Mouse (Mus musculus) kidney, postnatal 25 days (tissue): ENCODE data around the gene Slc17a8.
"Not testable (repeated sequence)": the region's sequence is repeated elsewhere in the genome, so short reads cannot be mapped to it uniquely, and the experiment has no call there.

ENCODE experiments used
- DNase-seq, 2 experiments: peaks; one replicate each; pipeline ENCODE4 v3.0.0; 2021; ENCODE audit warnings: mixed read lengths in 2 of 2

The Slc17a8 gene

GRCm38 (mm10) chr10:89621129-89621528 lies at the start of gene Slc17a8:
TSS of gene Slc17a8 (minus strand) at chr10:89621253.
- DNase-seq, result no peak

- DNase-seq, result not testable (repeated sequence)
Measured at GRCm38 (mm10) chr10:89670371-89670770, 49.3 kb upstream of the Slc17a8 start.

GRCm38 (mm10) chr10:89667571-89667970 lies 46.5 kb upstream of the Slc17a8 start:
- peak; percentile 62 to 79 for DNase-seq

GRCm38 (mm10) chr10:89665679-89666078 lies 44.6 kb upstream of the Slc17a8 start:
- no peak for DNase-seq

- no peak for DNase-seq
Measured at GRCm38 (mm10) chr10:89664977-89665645, 44.1 kb upstream of the Slc17a8 start.

- no peak for DNase-seq
Measured at GRCm38 (mm10) chr10:89656366-89656765, 35.3 kb upstream of the Slc17a8 start.

- DNase-seq, result no peak
Measured at GRCm38 (mm10) chr10:89652912-89653311, 31.9 kb upstream of the Slc17a8 start.

- no peak for DNase-seq
Measured at GRCm38 (mm10) chr10:89651691-89652090, 30.6 kb upstream of the Slc17a8 start.

- DNase-seq, result no peak
Measured at GRCm38 (mm10) chr10:89646918-89647317, 25.9 kb upstream of the Slc17a8 start.

- no peak for DNase-seq
Measured at GRCm38 (mm10) chr10:89637001-89637400, 15.9 kb upstream of the Slc17a8 start.

- peak; percentile 67 to 87 for DNase-seq
Measured at GRCm38 (mm10) chr10:89635018-89635417, 14.0 kb upstream of the Slc17a8 start.

- peak; percentile 43 to 61 for DNase-seq
Measured at GRCm38 (mm10) chr10:89633736-89634426, 12.8 kb upstream of the Slc17a8 start.

GRCm38 (mm10) chr10:89633121-89633520 lies 12.1 kb upstream of the Slc17a8 start:
- peak; percentile 73 to 89 for DNase-seq

GRCm38 (mm10) chr10:89631831-89632230 lies 10.8 kb upstream of the Slc17a8 start:
- DNase-seq, result no peak

GRCm38 (mm10) chr10:89630564-89630963 lies 9.5 kb upstream of the Slc17a8 start:
- DNase-seq, result no peak

- peak in 1 of 2 experiments; percentile 56 for DNase-seq
Measured at GRCm38 (mm10) chr10:89630052-89630451, 9.0 kb upstream of the Slc17a8 start.

GRCm38 (mm10) chr10:89626714-89627113 lies 5.7 kb upstream of the Slc17a8 start:
- no peak for DNase-seq

GRCm38 (mm10) chr10:89624196-89624595 lies 3.1 kb upstream of the Slc17a8 start:
- DNase-seq, result no peak

GRCm38 (mm10) chr10:89599311-89599710 lies 21.7 kb downstream of the Slc17a8 start:
- no peak for DNase-seq

GRCm38 (mm10) chr10:89597275-89597674 lies 23.8 kb downstream of the Slc17a8 start:
- no peak for DNase-seq

- DNase-seq, result no peak
Measured at GRCm38 (mm10) chr10:89595935-89596334, 25.1 kb downstream of the Slc17a8 start.

- no peak for DNase-seq
Measured at GRCm38 (mm10) chr10:89595514-89595913, 25.5 kb downstream of the Slc17a8 start.

GRCm38 (mm10) chr10:89594309-89594708 lies 26.7 kb downstream of the Slc17a8 start:
- no peak for DNase-seq

- no peak for DNase-seq
Measured at GRCm38 (mm10) chr10:89592797-89593196, 28.3 kb downstream of the Slc17a8 start.
